Mouse (Mus musculus) ES-E14 (cell line): ENCODE results near the gene Rab44. TPM values are rescaled to one million over a fixed set of nuclear protein-coding genes. Genes with fewer than 3 reads are reported as not detected.
"Not testable (repeated sequence)": the region's sequence is repeated elsewhere in the genome, so short reads cannot be mapped to it uniquely, and the experiment has no call there.

Experiments
- DNase-seq: peaks from one replicate; pipeline ENCODE4 v3.0.0-alpha.2; 2013; ENCODE audit warnings: low read depth, low spot score
- H3K27ac ChIP-seq: 2 replicates; pipeline ENCODE4 v1.5.1; 2012; ENCODE audit warnings: low read depth, mild to moderate bottlenecking, low read length, moderate library complexity, mixed read lengths; ENCODE audit not compliant: poor library complexity, insufficient read depth, severe bottlenecking
- H3K36me3 ChIP-seq: 2 replicates; pipeline ENCODE4 v1.6.1; 2012; ENCODE audit warnings: mild to moderate bottlenecking, low read length, moderate library complexity, mixed read lengths; ENCODE audit not compliant: control insufficient read depth, poor library complexity, insufficient read depth, severe bottlenecking
- H3K4me1 ChIP-seq, 2 experiments: fragments of 150-350 bp in 1 of 2; sonication (generic) in 1 of 2; 2 replicates each; pipeline ENCODE4 v1.6.1; 2012; ENCODE audit warnings: low read length in 2 of 2, mild to moderate bottlenecking in 1 of 2, mixed read lengths in 1 of 2; ENCODE audit not compliant: control insufficient read depth in 2 of 2, insufficient read depth in 2 of 2, poor library complexity in 1 of 2
- H3K4me3 ChIP-seq, 2 experiments: fragments of 150-350 bp in 1 of 2; sonication (generic) in 1 of 2; 2 replicates each; pipeline ENCODE4 v1.5.1; 2012; ENCODE audit warnings: low read length in 2 of 2, low read depth in 1 of 2, mild to moderate bottlenecking in 1 of 2, mixed read lengths in 1 of 2; ENCODE audit not compliant: insufficient read depth in 1 of 2, poor library complexity in 1 of 2, severe bottlenecking in 1 of 2
- H3K9ac ChIP-seq: 2 replicates; pipeline ENCODE4 v1.6.1; 2012; ENCODE audit warnings: low read depth, mild to moderate bottlenecking, low read length, mixed read lengths; ENCODE audit not compliant: poor library complexity, insufficient read depth, severe bottlenecking
- H3K9me3 ChIP-seq: fragments of 150-350 bp; sonication (generic); 2 replicates; pipeline ENCODE4 v1.6.1; 2012; ENCODE audit warnings: low read depth, mild to moderate bottlenecking, low read length; ENCODE audit not compliant: control insufficient read depth, insufficient read depth
- CHD2 ChIP-seq: IDR thresholded peaks from 2 replicates; pipeline ENCODE4 v1.6.1; 2014; ENCODE audit warnings: mild to moderate bottlenecking, low read depth, low read length, inconsistent platforms
- HCFC1 ChIP-seq: IDR thresholded peaks from 2 replicates; pipeline ENCODE4 v1.6.1; 2012; ENCODE audit warnings: low read length, inconsistent platforms, borderline replicate concordance; ENCODE audit not compliant: insufficient read depth
- MAFK ChIP-seq: IDR thresholded peaks from 2 replicates; pipeline ENCODE4 v1.6.1; 2014; ENCODE audit warnings: mild to moderate bottlenecking, low read depth, low read length, inconsistent platforms; ENCODE audit not compliant: insufficient read depth
- ZC3H11A ChIP-seq: IDR thresholded peaks from 2 replicates; pipeline ENCODE4 v1.6.1; 2012; ENCODE audit warnings: low read depth, mild to moderate bottlenecking, inconsistent platforms, low read length, borderline replicate concordance
- ZNF384 ChIP-seq: IDR thresholded peaks from 2 replicates; pipeline ENCODE4 v1.6.1; 2012; ENCODE audit warnings: low read depth, low read length, inconsistent platforms
- in situ Hi-C, 2 experiments: fragments of 600-800 bp; cut with MboI; formaldehyde crosslinking; loops; one replicate each; pipeline ENCODE4 v1.15.1; 2025; ENCODE audit warnings: low sequenced_read_pairs in 2 of 2, inconsistent platforms in 1 of 2; ENCODE audit not compliant: unreplicated experiment in 2 of 2
- total RNA-seq: library from RNA; depleted of rRNA; stranded (reverse); fragments of 300-350 nt; gene quantifications from 2 replicates; pipeline ENCODE4 v1.2.3, GENCODE M21; 2012; rRNA removed

Gene Rab44
- total RNA-seq = 0.31 and 0.85 TPM in 2 replicates

DNA sequence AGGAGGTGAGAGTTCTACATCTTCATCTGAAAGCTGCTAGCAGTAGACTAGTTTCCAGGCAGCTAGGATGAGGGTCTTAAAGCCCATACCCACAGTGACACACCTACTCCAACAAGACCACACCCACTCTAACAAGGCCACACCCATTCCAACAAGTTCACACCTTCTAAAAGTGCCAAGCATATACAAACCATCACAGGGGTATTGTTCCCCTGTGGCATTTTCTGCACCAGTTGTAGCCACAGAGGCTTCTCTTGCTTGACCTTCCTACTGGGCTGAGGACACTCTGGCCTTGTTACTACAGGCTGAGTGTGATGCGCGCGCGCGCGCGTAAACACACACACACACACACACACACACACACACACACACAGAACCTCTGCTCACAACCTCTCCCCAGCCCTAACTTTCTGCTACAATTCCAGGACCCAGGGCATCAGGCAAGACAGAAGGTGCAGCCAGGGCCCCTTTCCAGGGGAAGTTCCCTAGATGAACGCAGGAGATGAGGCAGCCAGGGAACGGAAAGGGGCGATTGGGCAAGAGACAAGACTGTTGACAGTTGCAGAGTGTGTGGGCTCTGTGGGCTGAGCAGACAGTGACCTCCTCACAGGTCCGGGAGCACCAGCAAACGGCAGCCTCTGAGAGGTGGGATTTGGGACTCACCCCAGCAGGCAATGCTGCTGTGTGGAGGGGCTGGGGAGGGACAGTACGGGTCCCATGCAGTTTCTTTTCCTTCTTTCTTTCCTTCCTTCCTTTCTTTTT lies at the start of gene Rab44:
Gene Rab44, plus strand, starts transcription at position 555 of the 762 bp plus-strand sequence.
- Histone ChIP-seq H3K4me1 (peaks cover 0 to 7% of the 10 kb centered on the region in 2 experiments; a peak in 2 of 4 replicates), H3K9ac (no peak within 1 kb of the TSS; the same call in 1 of the 2 replicates), H3K4me3 (no peak within 1 kb of the TSS), H3K9me3 (no peaks in the 10 kb centered on the region), H3K36me3 (no peaks in the 10 kb centered on the region), H3K27ac (no peak within 1 kb of the TSS)
- in situ Hi-C loops = no loop called here
- TF ChIP-seq MAFK (no peak), ZC3H11A (no peak), HCFC1 (no peak), ZNF384 (no peak), CHD2 (no peak)
- no peak for DNase-seq

DNA sequence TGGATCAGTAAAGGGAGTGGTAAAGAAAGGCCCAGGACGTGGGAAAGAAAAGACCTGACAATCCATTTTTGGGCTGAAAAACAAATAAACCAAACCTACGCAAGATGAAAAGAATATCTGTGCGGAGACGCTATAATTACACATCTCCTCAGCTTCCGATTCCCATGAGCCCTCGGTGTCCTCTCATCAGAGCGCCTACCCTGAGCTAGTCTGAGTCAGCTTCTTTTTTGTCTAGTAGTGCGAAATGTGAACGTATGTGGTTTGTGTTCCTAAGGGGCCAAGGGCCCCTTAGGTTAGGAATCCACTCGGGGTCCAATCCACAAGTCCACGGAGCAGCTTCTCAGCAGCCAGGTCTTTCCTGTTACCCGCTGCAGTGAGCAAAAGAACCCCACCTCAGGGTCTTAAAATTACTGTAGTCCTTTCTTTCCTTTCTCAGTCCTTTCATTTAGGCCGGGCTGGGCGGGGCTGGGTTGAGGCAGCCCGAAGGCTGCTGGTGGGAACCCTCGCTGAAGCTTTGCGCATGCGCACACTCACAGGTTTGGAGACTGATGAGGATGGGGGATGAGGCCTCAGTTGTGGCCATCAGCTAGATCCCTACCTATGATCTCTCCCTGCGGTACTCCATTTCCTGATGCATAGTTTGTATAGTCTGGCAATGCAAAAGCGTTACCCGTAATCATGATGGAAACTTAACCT lies 48.6 kb upstream of the Rab44 start:
- H3K4me1 ChIP-seq = peaks cover 27 to 43% of the 10 kb centered on the region in 2 experiments
- no peak overlapping the region for H3K9ac ChIP-seq
- in situ Hi-C loops = no loop called here
- DNase-seq = peak; percentile 87
- no peak for TF ChIP-seq HCFC1
- TF ChIP-seq MAFK = peak; percentile 66
- H3K36me3 ChIP-seq = no peaks in the 10 kb centered on the region
- peak overlapping the region in 1 of 2 experiments; percentile 23; a peak in 1 of 4 replicates for H3K4me3 ChIP-seq
- no peaks in the 10 kb centered on the region for H3K9me3 ChIP-seq
- H3K27ac ChIP-seq = peak overlapping the region; percentile 51; the same call in 1 of the 2 replicates

DNA sequence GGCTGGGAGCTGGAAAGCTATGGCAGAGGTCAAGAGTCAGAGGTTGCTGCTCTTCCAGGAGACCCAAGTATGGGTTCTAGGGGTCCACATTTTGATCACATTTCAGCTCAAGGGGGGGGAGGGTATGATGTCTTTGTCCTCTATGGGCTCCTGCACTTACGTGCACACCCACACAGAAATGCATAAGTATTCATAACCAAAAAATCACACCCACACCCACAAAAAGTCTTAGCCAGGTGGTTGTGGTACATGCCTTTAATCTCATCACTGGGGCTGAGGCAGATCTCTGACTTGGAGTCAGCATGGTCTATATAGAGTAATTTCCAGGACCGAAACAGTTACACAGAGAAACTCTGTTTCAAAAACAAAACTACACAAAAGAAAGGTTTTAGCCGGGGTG lies 48.0 kb upstream of the Rab44 start:
- DNase-seq = no peak
- in situ Hi-C loops = no loop called here
- Histone ChIP-seq H3K4me3 (no peak overlapping the region), H3K9ac (no peak overlapping the region), H3K4me1 (peaks cover 27 to 42% of the 10 kb centered on the region in 2 experiments), H3K9me3 (no peaks in the 10 kb centered on the region), H3K36me3 (no peaks in the 10 kb centered on the region), H3K27ac (no peak overlapping the region; the same call in 1 of the 2 replicates)
- TF ChIP-seq ZC3H11A (no peak), MAFK (no peak), HCFC1 (no peak), CHD2 (no peak), ZNF384 (no peak)

GRCm38 (mm10) chr17:29067416-29067815 lies 46.5 kb upstream of the Rab44 start:
- H3K27ac ChIP-seq, H3K9ac ChIP-seq, H3K36me3 ChIP-seq, H3K9me3 ChIP-seq, H3K4me3 ChIP-seq, DNase-seq, in situ Hi-C loops: not testable (repeated sequence)
- H3K4me1 ChIP-seq = peaks cover 34 to 46% of the 10 kb centered on the region in 2 experiments
